Mouse (Mus musculus): ENCODE measurements around the gene Bin2. TPM values are rescaled to one million over a fixed set of nuclear protein-coding genes. Genes with fewer than 3 reads are reported as not detected.

The Bin2 gene
- polyA plus RNA-seq, 1 experiment from 2014 or later = 2.0 TPM

DNA sequence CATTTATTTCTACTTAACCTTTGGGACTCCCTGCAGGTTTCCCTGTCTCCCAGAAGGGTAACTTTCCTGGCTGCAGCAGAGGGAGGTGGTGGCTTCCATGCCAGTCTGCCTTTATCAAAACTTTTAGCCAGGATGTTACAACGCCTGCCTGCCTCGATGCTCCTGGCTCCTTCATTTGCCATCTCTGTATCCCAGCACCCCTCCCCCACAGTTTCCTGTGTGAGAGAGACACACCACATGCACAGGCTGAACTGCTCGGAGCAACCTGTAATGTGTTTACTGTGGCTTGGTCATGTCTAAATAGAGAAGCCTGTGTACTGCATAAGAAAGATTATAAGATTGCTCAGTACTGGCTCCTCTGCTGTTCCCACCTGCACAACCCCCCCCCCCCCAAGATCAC lies 11.0 kb upstream of the Bin2 start:
- 54% methylated on average over 3 of the region's 3 CpGs for WGBS

GRCm38 (mm10) chr15:100679005-100679404 lies 9.7 kb upstream of the Bin2 start:
- Histone ChIP-seq H3K4me1 (no peaks in the 10 kb centered on the region), H3K36me3 (no peaks in the 10 kb centered on the region), H3K27ac (replicated peaks) (no peak overlapping the region), H3K27me3 (no peaks in the 10 kb centered on the region), H3K4me3 (no peak overlapping the region), H3K9ac (replicated peaks) (no peak overlapping the region), H3K4me2 (replicated peaks) (no peak overlapping the region), H3K9me3 (no peaks in the 10 kb centered on the region)
- ATAC-seq (replicated peaks) = no peak
- WGBS = 92% methylated on average over 14 of the region's 14 CpGs

More for the DNA sequence above, 11.0 kb upstream of the Bin2 start:
- H3K27me3 ChIP-seq = no peaks in the 10 kb centered on the region
- no peak overlapping the region for H3K9ac ChIP-seq (replicated peaks)
- no peak overlapping the region for H3K27ac ChIP-seq (replicated peaks)
- H3K4me2 ChIP-seq (replicated peaks) = no peak overlapping the region
- no peaks in the 10 kb centered on the region for H3K4me1 ChIP-seq
- no peak overlapping the region for H3K4me3 ChIP-seq
- H3K9me3 ChIP-seq = no peaks in the 10 kb centered on the region
- no peak for ATAC-seq (replicated peaks)
- H3K36me3 ChIP-seq = no peaks in the 10 kb centered on the region

DNA sequence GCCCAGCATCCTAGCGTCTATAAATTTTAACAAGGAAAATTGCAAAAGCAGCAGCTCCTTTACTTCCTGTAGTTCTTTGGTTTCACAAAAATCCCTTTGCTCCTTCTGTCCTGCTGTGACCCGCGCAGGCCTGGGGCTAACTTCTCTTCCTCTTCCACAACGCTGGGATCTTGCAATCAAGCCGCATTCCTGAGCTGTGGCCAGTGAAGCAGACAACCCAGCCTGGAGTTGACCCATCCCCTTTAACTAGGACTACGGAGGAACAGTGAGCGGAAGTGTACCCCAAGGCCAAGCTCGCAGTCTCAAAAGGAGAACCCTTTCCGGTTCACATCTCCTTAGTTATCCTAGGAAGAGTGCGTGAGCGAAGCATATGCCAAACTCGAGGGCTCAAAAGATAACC lies 9.2 kb upstream of the Bin2 start:
- ATAC-seq (replicated peaks) = no peak
- H3K4me3 ChIP-seq = no peak overlapping the region
- H3K4me2 ChIP-seq (replicated peaks) = no peak overlapping the region
- no peaks in the 10 kb centered on the region for H3K36me3 ChIP-seq
- H3K9me3 ChIP-seq = no peaks in the 10 kb centered on the region
- no peak overlapping the region for H3K27ac ChIP-seq (replicated peaks)
- no peaks in the 10 kb centered on the region for H3K27me3 ChIP-seq
- H3K9ac ChIP-seq (replicated peaks) = no peak overlapping the region
- 86% methylated on average over 12 of the region's 12 CpGs for WGBS
- H3K4me1 ChIP-seq = no peaks in the 10 kb centered on the region

DNA sequence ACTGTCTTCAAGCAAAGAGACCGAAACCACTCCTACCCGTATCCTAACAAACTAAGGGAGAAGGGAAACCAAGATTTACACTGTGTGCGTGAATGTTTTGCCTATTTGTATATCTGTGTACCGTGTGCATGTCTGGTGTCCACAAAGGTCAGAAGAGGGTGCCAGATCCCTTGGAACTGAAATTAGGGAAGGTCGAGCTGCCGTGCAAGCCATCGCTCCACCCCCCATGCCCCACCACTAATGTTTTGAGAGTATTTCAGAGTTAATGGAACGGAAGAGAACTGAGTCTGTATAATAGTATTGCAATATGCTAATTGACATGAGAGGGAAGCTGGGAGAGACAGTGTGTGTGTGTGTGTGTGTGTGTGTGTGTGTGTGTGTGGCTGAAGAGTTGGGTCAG lies 8.3 kb upstream of the Bin2 start:
- H3K27ac ChIP-seq (replicated peaks) = no peak overlapping the region
- H3K9me3 ChIP-seq = no peaks in the 10 kb centered on the region
- no peaks in the 10 kb centered on the region for H3K36me3 ChIP-seq
- H3K4me2 ChIP-seq (replicated peaks) = no peak overlapping the region
- no peak for ATAC-seq (replicated peaks)
- H3K4me3 ChIP-seq = no peak overlapping the region
- 73% methylated on average over 8 of the region's 8 CpGs for WGBS
- no peaks in the 10 kb centered on the region for H3K27me3 ChIP-seq
- no peaks in the 10 kb centered on the region for H3K4me1 ChIP-seq
- H3K9ac ChIP-seq (replicated peaks) = no peak overlapping the region

GRCm38 (mm10) chr15:100676521-100676920 lies 7.2 kb upstream of the Bin2 start:
- no peak overlapping the region for H3K27ac ChIP-seq (replicated peaks)
- 81% methylated on average over 1 of the region's 1 CpGs for WGBS
- H3K9ac ChIP-seq (replicated peaks) = no peak overlapping the region
- no peak for ATAC-seq (replicated peaks)
- H3K27me3 ChIP-seq = no peaks in the 10 kb centered on the region
- H3K4me3 ChIP-seq = no peak overlapping the region
- H3K36me3 ChIP-seq = no peaks in the 10 kb centered on the region
- H3K9me3 ChIP-seq = no peaks in the 10 kb centered on the region
- no peak overlapping the region for H3K4me2 ChIP-seq (replicated peaks)
- H3K4me1 ChIP-seq = no peaks in the 10 kb centered on the region

DNA sequence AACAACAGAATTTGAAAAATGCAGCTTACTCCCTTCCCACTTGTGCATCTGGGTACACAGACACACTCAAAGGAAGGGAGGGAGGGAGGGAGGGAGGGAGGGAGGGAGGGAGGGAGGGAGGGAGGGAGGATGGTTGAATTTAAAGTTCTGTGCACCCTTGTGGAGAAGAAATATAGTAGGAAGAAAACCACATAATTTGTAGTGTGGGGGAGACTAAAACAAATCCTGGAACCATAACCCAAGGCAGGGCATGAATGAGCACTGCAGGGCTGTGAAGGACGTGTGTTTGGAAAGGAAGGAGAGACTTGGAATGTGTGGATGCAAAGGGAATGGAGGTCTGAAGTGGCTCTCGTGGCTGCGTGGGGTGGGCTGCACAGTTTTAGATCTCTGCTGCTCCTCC lies 6.1 kb upstream of the Bin2 start:
- WGBS = 66% methylated on average over 3 of the region's 3 CpGs
- H3K36me3 ChIP-seq = no peaks in the 10 kb centered on the region

GRCm38 (mm10) chr15:100674566-100674965 lies 5.2 kb upstream of the Bin2 start:
- H3K4me3 ChIP-seq = no peak overlapping the region
- no peaks in the 10 kb centered on the region for H3K9me3 ChIP-seq
- no peak overlapping the region for H3K9ac ChIP-seq (replicated peaks)
- H3K4me2 ChIP-seq (replicated peaks) = no peak overlapping the region
- no peaks in the 10 kb centered on the region for H3K36me3 ChIP-seq
- 89% methylated on average over 10 of the region's 10 CpGs for WGBS
- no peaks in the 10 kb centered on the region for H3K27me3 ChIP-seq
- no peak for ATAC-seq (replicated peaks)
- H3K4me1 ChIP-seq = no peaks in the 10 kb centered on the region
- no peak overlapping the region for H3K27ac ChIP-seq (replicated peaks)

More for the DNA sequence above, 6.1 kb upstream of the Bin2 start:
- Histone ChIP-seq H3K4me1 (no peaks in the 10 kb centered on the region), H3K9ac (replicated peaks) (no peak overlapping the region), H3K9me3 (no peaks in the 10 kb centered on the region), H3K27ac (replicated peaks) (no peak overlapping the region), H3K27me3 (no peaks in the 10 kb centered on the region), H3K4me3 (no peak overlapping the region), H3K4me2 (replicated peaks) (no peak overlapping the region)
- no peak for ATAC-seq (replicated peaks)

- H3K9ac ChIP-seq (replicated peaks) = no peak overlapping the region
- WGBS = 44% methylated on average over 12 of the region's 12 CpGs
- ATAC-seq (replicated peaks) = no peak
- H3K4me2 ChIP-seq (replicated peaks) = no peak overlapping the region
- H3K27ac ChIP-seq (replicated peaks) = no peak overlapping the region
- no peaks in the 10 kb centered on the region for H3K9me3 ChIP-seq
- H3K4me3 ChIP-seq = no peak overlapping the region
- H3K27me3 ChIP-seq = no peaks in the 10 kb centered on the region
- no peaks in the 10 kb centered on the region for H3K4me1 ChIP-seq
- H3K36me3 ChIP-seq = no peaks in the 10 kb centered on the region
These were observed 4.4 kb upstream of the Bin2 start for GRCm38 (mm10) chr15:100673585-100674391.

GRCm38 (mm10) chr15:100670833-100671232 lies 1.5 kb upstream of the Bin2 start:
- Histone ChIP-seq H3K4me1 (no peaks in the 10 kb centered on the region), H3K27me3 (no peaks in the 10 kb centered on the region), H3K36me3 (no peaks in the 10 kb centered on the region), H3K27ac (replicated peaks) (no peak overlapping the region), H3K4me2 (replicated peaks) (no peak overlapping the region), H3K9ac (replicated peaks) (no peak overlapping the region), H3K4me3 (no peak overlapping the region), H3K9me3 (no peaks in the 10 kb centered on the region)
- no peak for ATAC-seq (replicated peaks)
- WGBS = 67% methylated on average over 5 of the region's 5 CpGs

- Histone ChIP-seq H3K9ac (replicated peaks) (no peak overlapping the region), H3K4me2 (replicated peaks) (no peak overlapping the region), H3K27me3 (no peaks in the 10 kb centered on the region), H3K4me1 (no peaks in the 10 kb centered on the region), H3K9me3 (no peaks in the 10 kb centered on the region), H3K27ac (replicated peaks) (no peak overlapping the region), H3K4me3 (no peak overlapping the region), H3K36me3 (no peaks in the 10 kb centered on the region)
- 88% methylated on average over 8 of the region's 8 CpGs for WGBS
- no peak for ATAC-seq (replicated peaks)
These were observed 651 bp upstream of the Bin2 start for GRCm38 (mm10) chr15:100670004-100670403.

- Histone ChIP-seq H3K9ac (replicated peaks) (no peak overlapping the region), H3K4me2 (replicated peaks) (no peak overlapping the region), H3K27ac (replicated peaks) (no peak overlapping the region), H3K4me3 (no peak overlapping the region), H3K4me1 (no peaks in the 10 kb centered on the region), H3K9me3 (no peaks in the 10 kb centered on the region), H3K36me3 (no peaks in the 10 kb centered on the region), H3K27me3 (no peaks in the 10 kb centered on the region)
- 86% methylated on average over 5 of the region's 5 CpGs for WGBS
- ATAC-seq (replicated peaks) = no peak
These were observed 1.3 kb downstream of the Bin2 start for GRCm38 (mm10) chr15:100667871-100668545.

DNA sequence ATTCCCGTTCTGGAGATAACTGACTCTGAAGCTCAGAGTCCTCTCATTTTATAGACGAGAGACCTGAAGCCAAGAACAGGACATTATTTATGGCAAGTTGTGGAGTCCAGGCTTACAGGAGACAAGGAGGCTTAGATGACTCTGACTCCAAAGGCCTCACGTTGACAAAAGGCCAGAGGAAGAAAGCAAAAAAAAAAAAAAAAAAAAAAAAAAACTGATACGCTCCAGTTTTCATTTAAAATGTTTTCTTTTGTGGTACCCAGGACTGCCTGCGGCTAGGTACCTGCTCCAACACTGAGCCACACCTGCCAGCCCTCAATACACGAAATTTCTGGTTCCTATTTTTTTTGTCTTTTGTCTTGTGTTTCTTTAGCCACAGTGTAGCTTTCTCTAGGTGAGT lies 1.9 kb downstream of the Bin2 start:
- Histone ChIP-seq H3K9me3 (no peaks in the 10 kb centered on the region), H3K27me3 (no peaks in the 10 kb centered on the region), H3K4me1 (no peaks in the 10 kb centered on the region), H3K27ac (replicated peaks) (no peak overlapping the region), H3K4me3 (no peak overlapping the region), H3K4me2 (replicated peaks) (no peak overlapping the region), H3K36me3 (no peaks in the 10 kb centered on the region), H3K9ac (replicated peaks) (no peak overlapping the region)
- 65% methylated on average over 6 of the region's 6 CpGs for WGBS
- no peak for ATAC-seq (replicated peaks)

Data from forebrain, embryonic 15.5 days (tissue).